Comparison of ENCODE assay signal across 8 mouse cellular contexts in genomic region chr13:117311446-117312225, GRCm38 (mm10).
DNase-seq lines count a peak whose midpoint lies in the region; ATAC-seq lines count a peak whose summit lies in the region.

No protein-coding gene starts in this region.

- H3K4me2 ChIP-seq in hindbrain, embryonic 15.5 days, result peak overlapping the region; percentile 48

- 27% methylated on average over 24 of the region's 24 CpGs for WGBS in hindbrain, embryonic 15.5 days

- no peak overlapping the region for H3K27ac ChIP-seq in hindbrain, embryonic 15.5 days (replicated peaks)

- no peaks in the 10 kb centered on the region for H3K36me3 ChIP-seq in hindbrain, embryonic 15.5 days

- H3K9me3 ChIP-seq in hindbrain, embryonic 15.5 days, result no peaks in the 10 kb centered on the region

- no peak overlapping the region for H3K9ac ChIP-seq in hindbrain, embryonic 15.5 days

- no peaks in the 10 kb centered on the region for H3K27me3 ChIP-seq in hindbrain, embryonic 15.5 days

- 0 out of 2 replicates have a peak overlapping the region, but pooled peaks have one; percentile 14 for H3K4me3 ChIP-seq in hindbrain, embryonic 15.5 days

- peak; percentile 92 for DNase-seq in NIH3T3 (ENCODE audit: low read depth)
- peak; percentile 59 for DNase-seq in cerebellum, adult 9-11 months
- peak; percentile 32 to 80 for DNase-seq in frontal cortex, postnatal 14 days (ENCODE audit: low spot score in 2 of 2)
- peak; percentile 70 to 73 for DNase-seq in layer of hippocampus, postnatal 36 days
- peak; percentile 48 to 77 for DNase-seq in lung, postnatal 4 days
- DNase-seq in right cerebral cortex, adult 18-20 months, result peak; percentile 78
- peak; percentile 45 for DNase-seq in urinary bladder, adult 2 months (ENCODE audit: low spot score)

- ATAC-seq in hindbrain, embryonic 15.5 days (ENCODE audit: low FRiP score, low read depth), result peak; percentile 91

- 0 out of 2 replicates have a peak, but pooled peaks cover 2% of the 10 kb centered on the region for H3K4me1 ChIP-seq in hindbrain, embryonic 15.5 days (replicated peaks)
